Mouse (Mus musculus): Measurements from ENCODE around the gene Arl1.

- TF ChIP-seq CTCF (conservative IDR thresholded peaks at IDR 0.05; ENCODE audit: insufficient read depth, insufficient read length, low read depth, low read length) (no peak), POLR2A (IDR thresholded peaks at IDR 0.05; ENCODE audit: low read depth, low read length) (no peak)
Observed at GRCm38 (mm10) chr10:88784513-88784931, 53.9 kb downstream of the Arl1 start.

Data from kidney, adult 2 months (tissue).